ENCODE assay signal across 8 mouse cellular contexts in the genomic region with DNA sequence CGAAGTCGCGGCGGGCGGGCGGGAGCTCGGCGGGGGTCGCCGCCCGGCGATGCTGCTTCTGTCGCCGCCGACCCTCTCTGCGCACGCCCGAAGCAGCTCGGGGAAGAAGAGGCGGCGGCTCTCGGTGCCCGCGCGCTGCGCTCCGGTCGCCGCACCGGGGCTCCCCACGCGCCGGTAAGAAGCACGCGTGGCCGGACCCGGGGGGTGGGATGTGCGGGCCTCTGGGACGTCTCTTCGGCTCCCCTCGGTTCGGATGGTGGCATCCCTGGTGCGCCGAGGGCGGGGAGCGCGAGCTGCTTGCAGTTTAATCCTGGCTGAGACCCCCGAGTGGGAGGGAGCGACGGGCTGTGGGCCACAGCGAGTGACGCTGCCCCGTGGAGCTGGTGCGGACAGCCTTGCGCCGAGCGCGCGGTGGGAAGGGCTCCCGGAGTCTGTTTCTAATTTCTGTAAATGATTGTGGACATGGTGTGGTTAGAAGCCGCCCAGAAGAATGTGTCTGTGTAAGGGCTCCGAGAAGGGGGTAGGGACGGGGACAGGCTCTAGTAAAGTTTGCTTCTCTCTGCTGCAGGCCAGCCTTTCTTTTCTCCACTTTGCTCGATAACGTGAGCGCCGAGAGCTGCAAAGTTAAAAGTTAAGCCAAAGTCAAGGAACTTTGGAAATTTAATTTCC. TPM values are rescaled to one million over a fixed set of nuclear protein-coding genes. Genes with fewer than 3 reads are reported as not detected.
DNase-seq lines count a peak whose midpoint lies in the region; ATAC-seq and TF ChIP-seq lines count a peak whose summit lies in the region.

No protein-coding gene starts in this region.

- H3K4me2 ChIP-seq in embryonic facial prominence, embryonic 15.5 days (replicated peaks) = peak overlapping the region; percentile 90
- H3K4me2 ChIP-seq in heart, embryonic 15.5 days = peak overlapping the region; percentile 87

- peak overlapping the region; percentile 77 for H3K4me3 ChIP-seq in embryonic facial prominence, embryonic 15.5 days (replicated peaks)
- peak overlapping the region; percentile 90 for H3K4me3 ChIP-seq in heart, embryonic 15.5 days
- peak overlapping the region; percentile 65 for H3K4me3 ChIP-seq in olfactory bulb, adult 2 months (ENCODE audit: insufficient read depth, low read depth, low read length)

- no peaks in the 10 kb centered on the region for H3K9me3 ChIP-seq in embryonic facial prominence, embryonic 15.5 days (replicated peaks)
- no peaks in the 10 kb centered on the region for H3K9me3 ChIP-seq in heart, embryonic 15.5 days (replicated peaks)

- H3K27ac ChIP-seq in embryonic facial prominence, embryonic 15.5 days (replicated peaks) = peak overlapping the region; percentile 90
- H3K27ac ChIP-seq in heart, embryonic 15.5 days = peak overlapping the region; percentile 88
- no peak overlapping the region for H3K27ac ChIP-seq in olfactory bulb, adult 2 months (ENCODE audit: insufficient read depth, low read depth, low read length)

- no peak for TF ChIP-seq CTCF in olfactory bulb, adult 2 months (IDR thresholded peaks at IDR 0.05; ENCODE audit: insufficient read depth, low read depth, low read length)

- H3K9ac ChIP-seq in embryonic facial prominence, embryonic 15.5 days = peak overlapping the region; percentile 76
- peak overlapping the region; percentile 81 for H3K9ac ChIP-seq in heart, embryonic 15.5 days

- H3K36me3 ChIP-seq in embryonic facial prominence, embryonic 15.5 days = no peaks in the 10 kb centered on the region
- H3K36me3 ChIP-seq in heart, embryonic 15.5 days = no peaks in the 10 kb centered on the region

- peak; percentile 59 for DNase-seq in adrenal gland, adult 2 months
- peak; percentile 79 for DNase-seq in kidney, postnatal 10 days
- DNase-seq in lung, adult 18-20 months = peak; percentile 38 to 43
- no peak for DNase-seq in c-Kit-positive CD71-positive TER-119-positive erythroid progenitor cells, embryonic 14.5 days (ENCODE audit: low spot score)

- WGBS in embryonic facial prominence, embryonic 15.5 days = under 1% methylated on average over 66 of the region's 67 CpGs
- WGBS in heart, embryonic 15.5 days = under 1% methylated on average over 55 of the region's 67 CpGs
- under 1% methylated on average over 66 of the region's 67 CpGs for WGBS in olfactory bulb, adult 2 months

- no peaks in the 10 kb centered on the region for H3K27me3 ChIP-seq in embryonic facial prominence, embryonic 15.5 days
- no peaks in the 10 kb centered on the region for H3K27me3 ChIP-seq in heart, embryonic 15.5 days

- peak; percentile 10 for ATAC-seq in CD4-positive, CD25-positive, alpha-beta regulatory T cell, adult 4 months
- peak; percentile 78 for ATAC-seq in embryonic facial prominence, embryonic 15.5 days (ENCODE audit: insufficient number of reproducible peaks, low FRiP score, low TSS enrichment, low read depth)
- ATAC-seq in heart, embryonic 15.5 days (replicated peaks; ENCODE audit: insufficient number of reproducible peaks, insufficient read depth, low FRiP score, low read depth) = peak; percentile 45

- peaks cover 39% of the 10 kb centered on the region for H3K4me1 ChIP-seq in embryonic facial prominence, embryonic 15.5 days
- H3K4me1 ChIP-seq in heart, embryonic 15.5 days (replicated peaks) = peaks cover 28% of the 10 kb centered on the region
- H3K4me1 ChIP-seq in olfactory bulb, adult 2 months (ENCODE audit: control insufficient read depth, insufficient read depth, low read length) = peaks cover 4% of the 10 kb centered on the region; the same call in 1 of the 2 replicates

- TF ChIP-seq POLR2A in olfactory bulb, adult 2 months (IDR thresholded peaks at IDR 0.05; ENCODE audit: insufficient read depth, low read depth, low read length) = no peak

RNA-seq across cellular contexts. Expression of a gene that starts 0.5 kb away (rescaled TPM):
- 10 to 100 TPM; 22.5 to 26.9 TPM for polyA plus RNA-seq in CD4-positive, CD25-positive, alpha-beta regulatory T cell, adult 4 months (2017; shearing (Covaris generic))
- total RNA-seq in adrenal gland, adult 2 months (2021) = 10 to 100 TPM; 21.4 to 32.8 TPM
- polyA plus RNA-seq in adrenal gland, adult 2 months (2012; rRNA removed) = 3.6 and 4.7 TPM in 2 replicates
- 22.7 and 23.3 TPM in 2 replicates for polyA plus RNA-seq in embryonic facial prominence, embryonic 15.5 days (2015; fragmentation: Nextera tagmentation; extraction: Ambion mirVana)
- polyA plus RNA-seq in heart, embryonic 15.5 days (2015; fragmentation: Nextera tagmentation; extraction: Ambion mirVana) = 5.9 and 8.8 TPM in 2 replicates
- polyA plus RNA-seq in olfactory bulb, adult 2 months (2012; ENCODE audit: insufficient read depth, insufficient read length, low replicate concordance, missing spikeins) = not detected in 2 replicates

Comparison
In these comparisons a context has a peak if more than half of its experiments do, and no peak if none do; other contexts are left out.
1. ATAC-seq: peak in every context shown above with its lines; median percentile 78 in embryonic facial prominence, embryonic 15.5 days; 45 in heart, embryonic 15.5 days; 10 in CD4-positive, CD25-positive, alpha-beta regulatory T cell, adult 4 months.